Comparison of ENCODE assay signal across 8 mouse cellular contexts in the genomic region with DNA sequence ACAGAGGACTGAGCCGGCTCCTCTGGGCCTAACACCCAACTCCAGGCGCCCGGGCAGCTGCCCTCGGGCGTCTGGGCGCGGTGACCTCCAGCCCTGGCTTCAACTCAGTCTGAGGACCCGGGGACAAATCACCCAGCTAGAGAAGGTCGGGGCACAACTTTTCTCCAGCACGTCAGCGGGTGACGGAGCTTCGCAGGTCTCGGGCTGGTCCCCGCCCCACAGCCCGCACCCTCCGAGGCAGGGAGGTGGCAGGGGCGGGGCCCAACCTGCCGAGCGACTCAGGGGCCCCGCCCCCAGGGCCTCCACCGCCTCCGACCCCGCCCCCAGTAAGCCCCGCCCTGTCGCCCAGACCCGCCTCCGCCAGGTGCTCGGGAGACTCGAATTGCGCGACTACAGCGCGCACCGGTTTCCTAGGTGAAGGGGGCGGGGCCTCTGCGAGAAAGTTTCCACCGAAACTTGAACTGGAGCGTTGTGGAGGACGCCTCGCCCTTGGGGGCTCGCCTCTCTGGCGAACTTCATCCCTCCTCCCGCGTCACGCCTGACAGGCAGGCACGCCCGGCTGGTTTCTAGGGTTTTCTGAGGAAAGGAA. TPM values are rescaled to one million over a fixed set of nuclear protein-coding genes. Genes with fewer than 3 reads are reported as not detected.
DNase-seq lines count a peak whose midpoint lies in the region; ATAC-seq and TF ChIP-seq lines count a peak whose summit lies in the region.

A gene (minus strand): TSS at position 278 of the 589 bp plus-strand sequence.
A gene (minus strand): TSS at position 280 of the 589 bp plus-strand sequence.

- no peaks in the 10 kb centered on the region for H3K9me3 ChIP-seq in G1E (replicated peaks)
- H3K9me3 ChIP-seq in forebrain, embryonic 16.5 days (ENCODE audit: control insufficient read depth, low read length), result no peaks in the 10 kb centered on the region

- H3K4me3 ChIP-seq in G1E (ENCODE audit: low read depth, low read length), result peak within 1 kb of the TSS; percentile 59; the same call in 1 of the 2 replicates
- peak within 1 kb of the TSS; percentile 61 for H3K4me3 ChIP-seq in forebrain, embryonic 16.5 days (replicated peaks; ENCODE audit: low read length)
- peak within 1 kb of the TSS; percentile 75 for H3K4me3 ChIP-seq in lung, adult 2 months (replicated peaks; ENCODE audit: extremely low read depth, low read depth, low read length)
- H3K4me3 ChIP-seq in olfactory bulb, adult 2 months (ENCODE audit: insufficient read depth, low read depth, low read length), result peak within 1 kb of the TSS; percentile 54

- H3K27me3 ChIP-seq in G1E (ENCODE audit: insufficient read depth, low read length), result peaks cover 10% of the 10 kb centered on the region
- H3K27me3 ChIP-seq in forebrain, embryonic 16.5 days (replicated peaks; ENCODE audit: control insufficient read depth, insufficient read depth, low read length), result 0 out of 2 replicates have a peak, but pooled peaks cover 8% of the 10 kb centered on the region

- intact Hi-C loops in heart, postnatal 36 days (cut with DNase I), result loop anchor here (1.0 to 5.0 kb wide), 2 partner anchors 29 to 45 kb away; no protein-coding TSS in a partner anchor

- peak; percentile 72; the same call in 1 of the 2 replicates for TF ChIP-seq POLR2A in lung, adult 2 months (IDR thresholded peaks at IDR 0.05; ENCODE audit: borderline replicate concordance, extremely low read depth, low read depth, low read length)
- TF ChIP-seq POLR2A in olfactory bulb, adult 2 months (IDR thresholded peaks at IDR 0.05; ENCODE audit: insufficient read depth, low read depth, low read length), result no peak

- WGBS in forebrain, embryonic 16.5 days, result under 1% methylated on average over 48 of the region's 48 CpGs
- under 1% methylated on average over 48 of the region's 48 CpGs for WGBS in lung, adult 2 months
- WGBS in olfactory bulb, adult 2 months, result under 1% methylated on average over 46 of the region's 48 CpGs

- H3K9ac ChIP-seq in forebrain, embryonic 16.5 days (replicated peaks; ENCODE audit: low read depth, low read length), result peak within 1 kb of the TSS; percentile 49

- no peak for DNase-seq in G1E (ENCODE audit: low spot score)
- DNase-seq in cerebellum, adult 18-20 months, result peak; percentile 24 to 37
- DNase-seq in heart, postnatal 36 days, result peak; percentile 78 to 82
- peak; percentile 29 to 46 for DNase-seq in layer of hippocampus, adult 18-20 months (ENCODE audit: low spot score in 2 of 2)
- peak; percentile 87 for DNase-seq in lung, adult 2 months
- peak; percentile 56 to 69 for DNase-seq in thymus, adult 18-20 months

- H3K36me3 ChIP-seq in G1E (replicated peaks), result no peaks in the 10 kb centered on the region
- no peaks in the 10 kb centered on the region for H3K36me3 ChIP-seq in forebrain, embryonic 16.5 days (ENCODE audit: control insufficient read depth, insufficient read depth)

- no peak for TF ChIP-seq CTCF in G1E (IDR thresholded peaks at IDR 0.05; ENCODE audit: low read depth, low read length)
- TF ChIP-seq CTCF in lung, adult 2 months (IDR thresholded peaks at IDR 0.05; ENCODE audit: insufficient read depth, low read length), result no peak
- TF ChIP-seq CTCF in olfactory bulb, adult 2 months (IDR thresholded peaks at IDR 0.05; ENCODE audit: insufficient read depth, low read depth, low read length), result no peak

- no peak for ATAC-seq in G1E (ENCODE audit: extremely low read depth, insufficient number of reproducible peaks, low FRiP score, poor library complexity, severe bottlenecking)
- ATAC-seq in forebrain, embryonic 16.5 days, result peak; percentile 85

- H3K4me2 ChIP-seq in forebrain, embryonic 16.5 days (ENCODE audit: low read length), result peak within 1 kb of the TSS; percentile 98

- peaks cover 13% of the 10 kb centered on the region for H3K4me1 ChIP-seq in G1E (ENCODE audit: insufficient read depth, low read depth, low read length)
- peaks cover 18% of the 10 kb centered on the region for H3K4me1 ChIP-seq in forebrain, embryonic 16.5 days (replicated peaks; ENCODE audit: control insufficient read depth, insufficient read depth, low read length)
- H3K4me1 ChIP-seq in lung, adult 2 months (ENCODE audit: control insufficient read depth, insufficient read depth, low read length), result peaks cover 6% of the 10 kb centered on the region; the same call in 1 of the 2 replicates
- peaks cover 16% of the 10 kb centered on the region for H3K4me1 ChIP-seq in olfactory bulb, adult 2 months (ENCODE audit: control insufficient read depth, insufficient read depth, low read length)

- H3K27ac ChIP-seq in forebrain, embryonic 16.5 days (ENCODE audit: low read length), result no peak within 1 kb of the TSS
- H3K27ac ChIP-seq in olfactory bulb, adult 2 months (ENCODE audit: insufficient read depth, low read depth, low read length), result no peak within 1 kb of the TSS

RNA-seq across cellular contexts. Expression of the first gene that starts in this region (rescaled TPM):
- total RNA-seq in G1E (2014; fragmentation: Nextera tagmentation), result not detected in 2 replicates
- not detected in 2 replicates for total RNA-seq in G1E (2017)
- polyA plus RNA-seq in G1E (2012), result not detected in 2 replicates
- polyA plus RNA-seq in forebrain, embryonic 16.5 days (2015; fragmentation: Nextera tagmentation; extraction: Ambion mirVana), result 1.3 and 2.1 TPM in 2 replicates
- total RNA-seq in heart, postnatal 36 days (2021), result 1 to 10 TPM; 4.1 to 4.7 TPM
- under 1 TPM; 0.17 to 0.23 TPM for total RNA-seq in layer of hippocampus, adult 18-20 months (2021)
- polyA plus RNA-seq in lung, adult 2 months (2012; rRNA removed), result 1.9 and 2.6 TPM in 2 replicates
- not detected in 2 replicates for polyA plus RNA-seq in olfactory bulb, adult 2 months (2012; ENCODE audit: insufficient read depth, insufficient read length, low replicate concordance, missing spikeins)

RNA-seq across cellular contexts. Expression of the second gene that starts in this region (rescaled TPM):
- not detected in 2 replicates for total RNA-seq in G1E (2014; fragmentation: Nextera tagmentation)
- 0.12 TPM in 1 of 2 replicates, not detected in the other for total RNA-seq in G1E (2017)
- polyA plus RNA-seq in G1E (2012), result not detected in 2 replicates
- polyA plus RNA-seq in forebrain, embryonic 16.5 days (2015; fragmentation: Nextera tagmentation; extraction: Ambion mirVana), result 1.6 and 3.3 TPM in 2 replicates
- total RNA-seq in heart, postnatal 36 days (2021), result 10 to 100 TPM; 35.9 to 45.6 TPM
- total RNA-seq in layer of hippocampus, adult 18-20 months (2021), result 1 to 10 TPM; 1.3 to 1.9 TPM
- polyA plus RNA-seq in lung, adult 2 months (2012; rRNA removed), result 11.8 and 16.9 TPM in 2 replicates
- not detected in 2 replicates for polyA plus RNA-seq in olfactory bulb, adult 2 months (2012; ENCODE audit: insufficient read depth, insufficient read length, low replicate concordance, missing spikeins)

Comparison
In these comparisons a context has a peak if more than half of its experiments do, and no peak if none do; other contexts are left out.
1. RNA of the first gene that starts in this region (total RNA-seq): 4.1 to 4.7 TPM in heart, postnatal 36 days; 0.17 to 0.23 TPM in layer of hippocampus, adult 18-20 months and not detected in G1E; every median in the first group is over 4 times any median in the second.
2. RNA of the second gene that starts in this region (total RNA-seq): 35.9 to 45.6 TPM in heart, postnatal 36 days; 1.3 to 1.9 TPM in layer of hippocampus, adult 18-20 months and 0.12 TPM in G1E; every median in the first group is over 10 times any median in the second.
3. Peak in every context shown above with its lines, with median percentiles within 50 percentile points of each other: H3K4me3 ChIP-seq.